Mouse (Mus musculus) liver, postnatal 0 days (tissue): ENCODE results near the gene Rgs8. TPM values are rescaled to one million over a fixed set of nuclear protein-coding genes. Genes with fewer than 3 reads are reported as not detected.

Source experiments
- ATAC-seq: fragments of 200-750 bp; cut with Nextera tagmentation; 2 replicates; pipeline ENCODE4 v1.8.0; 2017; ENCODE audit warnings: mild to moderate bottlenecking, moderate library complexity
- DNase-seq: peaks from one replicate; pipeline ENCODE4 v3.0.0-alpha.2; 2016
- H3K27ac ChIP-seq: fragments of 300-500 bp; sonication (generic); 2 replicates; pipeline ENCODE4 v1.5.1; 2014; ENCODE audit warnings: antibody characterized with exemption, moderate library complexity, mild to moderate bottlenecking, low read depth
- H3K27me3 ChIP-seq: fragments of 300-500 bp; sonication (generic); 2 replicates; pipeline ENCODE4 v1.6.1; 2014; ENCODE audit warnings: low read length, control low read depth, mixed read lengths; ENCODE audit not compliant: insufficient read depth
- H3K36me3 ChIP-seq: fragments of 300-500 bp; sonication (generic); replicated peaks from 2 replicates; pipeline ENCODE4 v1.6.1; 2014; ENCODE audit warnings: mild to moderate bottlenecking, control low read depth, low read length, moderate library complexity, mixed read lengths; ENCODE audit not compliant: insufficient read depth
- H3K4me1 ChIP-seq: fragments of 300-500 bp; sonication (generic); 2 replicates; pipeline ENCODE4 v1.6.1; 2014; ENCODE audit warnings: antibody characterized with exemption, mild to moderate bottlenecking, control low read depth; ENCODE audit not compliant: insufficient read depth
- H3K4me2 ChIP-seq: fragments of 300-500 bp; sonication (generic); 2 replicates; pipeline ENCODE4 v1.6.1; 2014; ENCODE audit warnings: low read depth, mild to moderate bottlenecking, low read length, moderate library complexity, mixed read lengths
- H3K4me3 ChIP-seq: fragments of 300-500 bp; sonication (generic); 2 replicates; pipeline ENCODE4 v1.5.1; 2014; ENCODE audit warnings: low read depth, low read length
- H3K9ac ChIP-seq: fragments of 300-500 bp; sonication (generic); replicated peaks from 2 replicates; pipeline ENCODE4 v1.6.1; 2014; ENCODE audit warnings: mild to moderate bottlenecking, moderate library complexity
- H3K9me3 ChIP-seq: fragments of 300-500 bp; sonication (generic); 2 replicates; pipeline ENCODE4 v1.6.1; 2016; ENCODE audit warnings: mild to moderate bottlenecking, control low read depth, low read length, mixed read lengths
- CTCF ChIP-seq: sonication (generic); IDR thresholded peaks from 2 replicates; pipeline ENCODE4 v1.5.1; 2016; ENCODE audit warnings: antibody characterized with exemption, low read depth
- EP300 ChIP-seq: IDR thresholded peaks from 2 replicates; pipeline ENCODE4 v1.6.1; 2016; ENCODE audit warnings: antibody characterized with exemption, low read depth, mild to moderate bottlenecking
- WGBS: fragments of 180-500 bp; shearing (Covaris S2); extraction: QIAGEN DNeasy Blood & Tissue Kit; methylation state at CpG from one replicate; pipeline ENCODE4 v1.1.7; 2014; ENCODE audit not compliant: insufficient replicate concordance; 5-methylcytosine and 5-hydroxymethylcytosine counted together
- polyA plus RNA-seq: library from polyadenylated mRNA; unstranded; fragments of >200 nt; fragmentation: Nextera tagmentation; extraction: Ambion mirVana; gene quantifications from 2 replicates; pipeline ENCODE4 v1.2.1, GENCODE M21; 2015

Rgs8 gene
- polyA plus RNA-seq, 1 experiment from 2014 or later, result not detected

DNA sequence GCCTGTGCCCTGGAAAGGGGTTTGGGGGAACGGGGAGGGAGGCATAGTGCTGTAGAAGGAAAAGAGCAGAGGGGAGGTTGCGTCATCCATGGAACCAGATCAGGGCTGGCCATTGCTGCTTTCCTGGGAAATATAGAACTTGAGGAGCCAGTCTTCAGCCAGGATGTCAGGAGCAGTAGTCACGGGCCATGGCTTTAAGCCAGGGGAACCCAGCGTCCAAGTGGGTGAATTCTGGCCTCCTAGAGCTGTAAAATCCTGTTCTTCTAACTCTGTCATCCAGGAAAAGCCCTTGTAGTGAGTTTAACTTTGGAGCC is 8.8 kb downstream of the Rgs8 start:
- H3K4me1 ChIP-seq, result peaks cover 6% of the 10 kb centered on the region; the same call in 1 of the 2 replicates
- H3K9me3 ChIP-seq, result no peaks in the 10 kb centered on the region
- H3K9ac ChIP-seq, result no peak overlapping the region
- TF ChIP-seq EP300 (no peak), CTCF (no peak)
- ATAC-seq (peak; percentile 67), DNase-seq (no peak)
- H3K27ac ChIP-seq, result peak overlapping the region; percentile 7; the same call in 1 of the 2 replicates
- WGBS, result 38% methylated on average over 4 of the region's 4 CpGs
- H3K36me3 ChIP-seq, result no peaks in the 10 kb centered on the region
- no peak overlapping the region for H3K4me3 ChIP-seq
- 0 out of 2 replicates have a peak overlapping the region, but pooled peaks have one; percentile 29 for H3K4me2 ChIP-seq
- no peaks in the 10 kb centered on the region for H3K27me3 ChIP-seq

DNA sequence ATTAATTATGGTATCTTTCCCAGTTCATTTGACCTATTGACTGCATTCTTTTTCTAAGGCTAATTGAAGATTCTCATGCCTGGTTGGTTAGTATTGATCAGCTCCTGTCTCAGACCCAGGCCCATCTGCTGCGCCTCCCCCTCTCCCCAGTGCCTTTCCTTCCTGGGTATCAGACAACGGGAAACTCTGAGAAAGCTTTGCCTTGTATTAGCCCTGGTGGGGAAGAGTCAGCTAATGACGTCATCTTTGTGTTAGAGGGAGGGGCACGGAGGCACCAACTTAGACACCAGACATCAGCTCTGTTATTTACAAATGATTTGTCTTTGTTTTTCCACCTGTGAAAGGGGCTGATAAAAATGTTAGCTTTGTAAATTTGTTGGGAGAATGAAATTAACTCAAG is 9.5 kb downstream of the Rgs8 start:
- Histone ChIP-seq H3K9ac (no peak overlapping the region), H3K27me3 (no peaks in the 10 kb centered on the region), H3K9me3 (no peaks in the 10 kb centered on the region), H3K4me2 (no peak overlapping the region), H3K27ac (no peak overlapping the region), H3K4me1 (peaks cover 6% of the 10 kb centered on the region; the same call in 1 of the 2 replicates), H3K36me3 (no peaks in the 10 kb centered on the region), H3K4me3 (no peak overlapping the region)
- DNase-seq (no peak), ATAC-seq (no peak)
- no peak for TF ChIP-seq EP300
- TF ChIP-seq CTCF, result no peak
- WGBS, result 17% methylated on average over 4 of the region's 4 CpGs

- no peak overlapping the region for H3K27ac ChIP-seq
- H3K4me1 ChIP-seq, result peaks cover 11% of the 10 kb centered on the region; the same call in 1 of the 2 replicates
- no peaks in the 10 kb centered on the region for H3K9me3 ChIP-seq
- ATAC-seq (no peak), DNase-seq (no peak)
- whole genome bisulfite sequencing, result 34% methylated on average over 10 of the region's 10 CpGs
- no peaks in the 10 kb centered on the region for H3K36me3 ChIP-seq
- H3K27me3 ChIP-seq, result no peaks in the 10 kb centered on the region
- no peak for TF ChIP-seq CTCF
- no peak for TF ChIP-seq EP300
- no peak overlapping the region for H3K4me2 ChIP-seq
- no peak overlapping the region for H3K9ac ChIP-seq
- H3K4me3 ChIP-seq, result no peak overlapping the region
These were observed 12.4 kb downstream of the Rgs8 start for GRCm38 (mm10) chr1:153665066-153665715.

- TF ChIP-seq CTCF (no peak), EP300 (no peak)
- no peaks in the 10 kb centered on the region for H3K9me3 ChIP-seq
- no peak overlapping the region for H3K4me3 ChIP-seq
- H3K27ac ChIP-seq, result no peak overlapping the region
- 20% methylated on average over 1 of the region's 1 CpGs for WGBS
- DNase-seq, result no peak
- H3K27me3 ChIP-seq, result no peaks in the 10 kb centered on the region
- H3K9ac ChIP-seq, result no peak overlapping the region
- ATAC-seq, result no peak
- no peaks in the 10 kb centered on the region for H3K36me3 ChIP-seq
- H3K4me2 ChIP-seq, result no peak overlapping the region
- peaks cover 12% of the 10 kb centered on the region; the same call in 1 of the 2 replicates for H3K4me1 ChIP-seq
These were observed 13.4 kb downstream of the Rgs8 start for GRCm38 (mm10) chr1:153666236-153666635.

DNA sequence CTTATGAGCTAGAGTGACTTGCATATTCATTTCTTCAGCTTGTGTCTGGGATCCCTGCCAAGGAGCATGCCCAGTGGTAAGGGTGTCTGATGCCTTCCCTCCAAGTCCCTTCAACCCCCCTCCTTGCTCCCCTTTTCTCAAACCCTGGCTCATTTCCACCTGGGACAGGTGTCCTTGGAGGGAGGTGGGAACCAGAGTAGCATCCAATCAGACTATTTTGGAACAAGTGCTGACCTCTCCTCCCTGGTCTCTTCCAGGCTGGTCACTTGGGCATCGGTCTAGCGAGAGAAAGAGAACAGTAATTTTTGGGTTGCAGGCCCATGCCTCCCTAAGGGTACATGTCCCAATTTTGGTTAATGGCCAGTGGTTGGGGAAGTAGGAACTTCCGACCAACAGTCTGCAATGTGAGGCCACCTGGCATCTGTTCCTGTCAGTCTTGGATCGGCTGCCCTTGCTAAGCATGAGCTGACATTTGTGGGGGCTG is 14.5 kb downstream of the Rgs8 start:
- TF ChIP-seq EP300, result no peak
- TF ChIP-seq CTCF, result no peak
- 64% methylated on average over 4 of the region's 4 CpGs for WGBS
- no peak for ATAC-seq

GRCm38 (mm10) chr1:153667781-153668180 is 15.0 kb downstream of the Rgs8 start:
- ATAC-seq (no peak), DNase-seq (no peak)
- no peak overlapping the region for H3K9ac ChIP-seq
- no peaks in the 10 kb centered on the region for H3K36me3 ChIP-seq
- 77% methylated on average over 5 of the region's 5 CpGs for WGBS
- H3K4me1 ChIP-seq, result 0 out of 2 replicates have a peak, but pooled peaks cover 6% of the 10 kb centered on the region
- no peak overlapping the region for H3K4me2 ChIP-seq
- no peak for TF ChIP-seq EP300
- no peak for TF ChIP-seq CTCF
- no peak overlapping the region for H3K4me3 ChIP-seq
- H3K27me3 ChIP-seq, result no peaks in the 10 kb centered on the region
- no peaks in the 10 kb centered on the region for H3K9me3 ChIP-seq
- no peak overlapping the region for H3K27ac ChIP-seq

More for the DNA sequence above, 14.5 kb downstream of the Rgs8 start:
- H3K4me2 ChIP-seq, result no peak overlapping the region
- H3K4me1 ChIP-seq, result 0 out of 2 replicates have a peak, but pooled peaks cover 6% of the 10 kb centered on the region
- H3K36me3 ChIP-seq, result no peaks in the 10 kb centered on the region
- no peak overlapping the region for H3K9ac ChIP-seq
- H3K27ac ChIP-seq, result no peak overlapping the region
- no peaks in the 10 kb centered on the region for H3K27me3 ChIP-seq
- no peaks in the 10 kb centered on the region for H3K9me3 ChIP-seq
- no peak for DNase-seq
- H3K4me3 ChIP-seq, result no peak overlapping the region
